Mouse (Mus musculus): ENCODE measurements around the gene Krtap28-13. TPM values are rescaled to one million over a fixed set of nuclear protein-coding genes. Genes with fewer than 3 reads are reported as not detected.
A peak's percentile ranks its signal among the peaks of the same experiment; 100 is the strongest.

Krtap28-13 gene
- total RNA-seq, 2 experiments from 2014 or later: not detected

DNA sequence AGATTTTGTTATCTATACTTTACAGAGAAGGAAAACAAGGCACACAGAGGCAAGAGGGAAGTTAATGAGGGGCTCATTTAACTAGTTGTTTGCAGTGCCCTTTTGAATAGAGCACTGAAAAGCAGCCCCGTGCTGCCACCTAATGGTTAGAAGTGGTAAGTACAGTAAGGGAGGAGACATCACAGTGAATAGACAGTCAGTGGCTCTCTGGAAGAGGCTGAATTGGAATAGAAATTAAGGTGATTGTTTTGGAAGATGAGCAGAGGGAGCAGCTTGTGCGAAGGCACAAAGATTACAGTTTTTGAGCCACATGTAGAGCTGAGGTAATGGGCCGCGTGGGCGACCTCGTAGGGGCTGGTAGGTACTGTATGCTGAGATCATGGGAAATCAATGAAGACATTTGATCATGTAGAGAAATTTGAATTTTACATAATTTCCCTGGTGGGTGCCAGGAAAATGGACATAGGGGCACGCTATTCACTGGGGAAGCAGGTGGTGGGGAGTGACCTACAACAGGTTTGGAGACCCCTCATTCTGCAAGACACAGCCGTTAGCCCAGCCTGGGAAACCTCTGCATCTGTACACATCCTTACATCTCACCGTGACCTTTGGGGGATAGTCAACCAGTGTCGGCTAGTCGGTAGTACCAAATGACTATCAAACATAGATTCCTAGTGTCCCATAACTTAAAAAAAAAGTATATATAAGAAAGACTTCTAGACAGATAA lies 15.6 kb downstream of the Krtap28-13 start:
- intact Hi-C loops (cut with DNase I; ENCODE audit: low total_unique reads): loop anchor here (10.0 kb wide), 1 partner anchor 292 kb away; no protein-coding TSS in a partner anchor
- DNase-seq: no peak

DNA sequence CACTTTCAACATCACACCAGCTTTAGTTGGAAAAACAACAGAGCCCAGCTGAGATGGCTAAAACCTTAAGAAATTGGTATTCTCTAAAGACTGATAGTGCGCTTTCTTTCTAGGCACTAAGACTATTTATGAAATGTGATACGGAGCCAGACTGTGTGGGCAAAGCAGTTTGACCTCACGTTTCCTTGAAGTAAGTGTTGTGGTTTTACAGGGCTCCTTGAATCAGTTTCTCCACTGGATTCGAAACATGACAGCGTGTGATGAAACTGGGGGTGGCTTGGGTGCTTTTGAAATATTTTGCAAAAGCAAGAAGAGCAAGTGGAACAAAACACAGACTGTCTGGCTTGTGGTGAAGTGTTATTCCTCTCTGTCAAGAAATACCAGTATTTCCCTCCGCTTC lies 16.3 kb downstream of the Krtap28-13 start:
- intact Hi-C loops (cut with DNase I; ENCODE audit: low total_unique reads): loop anchor here (10.0 kb wide), 1 partner anchor 292 kb away; no protein-coding TSS in a partner anchor
- no peak for DNase-seq

GRCm38 (mm10) chr1:83084790-83085189 lies 24.1 kb downstream of the Krtap28-13 start:
- DNase-seq: no peak
- intact Hi-C loops (cut with DNase I; ENCODE audit: low total_unique reads): no loop called here

- intact Hi-C loops (cut with DNase I; ENCODE audit: low total_unique reads): no loop called here
These were observed 30.5 kb downstream of the Krtap28-13 start for GRCm38 (mm10) chr1:83091268-83091667.

GRCm38 (mm10) chr1:83096935-83097334 lies 36.2 kb downstream of the Krtap28-13 start:
- no peak for DNase-seq
- intact Hi-C loops (cut with DNase I; ENCODE audit: low total_unique reads): no loop called here

More at GRCm38 (mm10) chr1:83091268-83091667, 30.5 kb downstream of the Krtap28-13 start:
- DNase-seq: no peak

DNA sequence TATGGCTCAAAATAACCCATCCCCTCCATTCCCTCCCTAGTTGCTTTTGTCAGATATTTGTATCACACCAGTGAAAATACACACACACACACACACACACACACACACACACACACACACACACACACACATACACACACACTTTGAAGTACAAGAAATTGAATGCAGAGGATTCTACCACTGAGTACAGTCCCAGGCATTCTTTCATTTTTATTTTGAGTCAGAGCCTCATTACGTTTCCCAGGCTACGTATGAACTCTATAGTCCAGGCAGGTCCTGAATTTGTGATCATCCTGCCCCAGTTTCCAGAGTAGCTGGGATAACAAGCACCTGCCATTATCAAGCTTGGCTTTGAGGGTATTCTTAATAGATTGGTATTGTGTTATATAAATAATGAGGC lies 38.4 kb downstream of the Krtap28-13 start:
- intact Hi-C loops (cut with DNase I; ENCODE audit: low total_unique reads): no loop called here

DNA sequence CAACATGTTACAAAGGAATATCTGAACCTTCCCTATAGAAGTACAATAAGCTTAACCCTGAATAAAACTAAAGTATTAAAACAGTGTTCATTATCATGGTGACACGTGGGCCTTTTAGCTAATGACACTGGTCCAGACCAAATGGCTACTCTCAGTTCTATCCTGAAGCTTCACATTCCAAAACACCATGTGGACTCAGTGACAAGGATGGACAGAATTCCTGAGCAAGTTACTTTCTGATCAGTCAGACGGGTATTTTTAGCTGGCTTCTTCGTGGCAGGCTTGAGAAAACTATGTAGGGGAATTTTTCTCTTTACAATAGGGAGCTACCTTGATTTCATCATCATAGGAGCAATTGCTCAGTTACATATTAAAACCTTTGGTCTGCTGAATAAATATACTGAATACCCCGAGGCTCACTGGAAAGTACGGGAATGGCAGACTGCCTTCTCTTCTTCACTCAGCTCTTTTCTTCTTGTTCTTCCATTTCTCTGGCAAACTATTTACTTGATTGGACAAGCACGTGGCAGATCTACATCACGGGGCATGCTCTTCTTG lies 38.9 kb downstream of the Krtap28-13 start:
- intact Hi-C loops (cut with DNase I; ENCODE audit: low total_unique reads): no loop called here
- no peak for DNase-seq

More for the DNA sequence above, 38.4 kb downstream of the Krtap28-13 start:
- DNase-seq: no peak

- intact Hi-C loops (cut with DNase I; ENCODE audit: low total_unique reads): no loop called here
- peak; percentile 12 for DNase-seq
These were observed 41.2 kb downstream of the Krtap28-13 start for GRCm38 (mm10) chr1:83101891-83102290.

DNA sequence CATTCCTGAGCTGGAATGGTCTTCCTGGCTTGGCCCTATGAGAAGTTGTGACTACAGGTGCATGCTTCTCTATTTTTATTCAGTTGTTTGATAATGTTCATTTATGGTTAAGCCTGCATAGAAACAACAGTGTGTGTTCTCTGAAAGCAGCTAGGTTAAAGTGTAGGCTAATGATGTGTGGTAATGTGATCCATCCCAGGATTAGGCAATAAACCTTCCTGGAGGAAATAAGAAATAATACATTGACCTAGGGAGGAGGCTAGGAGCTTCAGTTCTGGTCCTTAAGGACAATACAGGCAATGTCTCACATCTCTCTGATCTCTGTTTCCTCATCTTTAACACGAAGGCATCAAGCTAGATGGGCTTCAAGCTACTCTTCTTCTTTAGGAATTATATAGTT lies 44.7 kb downstream of the Krtap28-13 start:
- DNase-seq: no peak
- intact Hi-C loops (cut with DNase I; ENCODE audit: low total_unique reads): no loop called here

DNA sequence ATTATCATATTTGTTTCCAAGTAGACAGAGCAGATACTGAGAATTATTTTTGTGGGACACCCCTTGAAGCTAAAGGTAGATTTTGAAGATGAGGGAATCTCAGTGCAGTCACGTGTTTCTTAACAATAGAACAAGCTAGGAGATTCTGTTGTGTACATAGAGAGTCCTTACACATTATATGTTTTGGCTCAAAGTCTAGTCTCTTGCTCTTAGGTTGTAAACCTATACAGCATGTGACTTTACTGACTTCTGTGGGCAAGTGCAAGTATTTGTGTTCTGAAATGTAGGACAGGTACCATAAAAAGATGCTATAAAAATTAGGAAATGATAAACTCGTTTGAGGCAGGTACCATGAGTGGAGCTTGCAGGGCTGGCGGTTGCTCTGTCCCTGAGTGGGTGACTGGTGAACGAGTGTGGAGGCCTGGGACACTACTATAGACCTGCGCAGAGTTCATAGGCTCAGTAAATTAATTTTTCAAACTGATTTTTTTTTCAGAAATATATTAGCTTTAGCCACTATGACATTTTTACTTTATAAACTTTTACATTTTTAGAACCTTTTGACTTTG lies 46.8 kb downstream of the Krtap28-13 start:
- DNase-seq: no peak
- intact Hi-C loops (cut with DNase I; ENCODE audit: low total_unique reads): no loop called here

DNA sequence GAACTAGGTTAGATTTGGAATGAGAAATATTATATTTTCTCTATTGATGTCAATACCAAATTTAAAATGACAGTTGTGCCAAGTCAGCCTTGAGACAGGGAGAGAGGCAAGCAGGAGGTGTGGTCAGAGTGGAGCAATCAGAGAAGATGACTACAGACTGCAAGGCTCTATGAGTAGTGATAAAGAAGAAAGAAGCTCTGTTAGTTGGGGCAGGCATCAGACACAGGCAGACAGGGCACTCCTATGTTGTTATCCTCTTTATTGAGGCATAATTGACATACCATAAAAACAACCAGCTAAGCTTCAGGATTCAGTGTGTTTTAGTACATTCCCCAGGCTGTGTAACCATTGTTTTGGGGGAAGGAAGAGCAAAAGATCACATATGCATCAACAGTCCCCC lies 50.3 kb downstream of the Krtap28-13 start:
- intact Hi-C loops (cut with DNase I; ENCODE audit: low total_unique reads): no loop called here

More for the DNA sequence above, 50.3 kb downstream of the Krtap28-13 start:
- no peak for DNase-seq

Other genes with a start within 250 kb of the Krtap28-13 start
- 10 to 100 TPM; 21.5 to 25.3 TPM for gene Agfg1, start 221.4 kb upstream of the Krtap28-13 start, total RNA-seq (2021)
- gene A030005L19Rik, start 147.6 kb upstream of the Krtap28-13 start, total RNA-seq (2021): not detected
- not detected for gene A030014E15Rik, start 136.0 kb upstream of the Krtap28-13 start, total RNA-seq (2021)
- gene Gm6217, start 129.5 kb upstream of the Krtap28-13 start, total RNA-seq (2021): not detected
- not detected for gene A030003K21Rik, start 117.5 kb upstream of the Krtap28-13 start, total RNA-seq (2021)
- gene Gm7544, start 104.9 kb upstream of the Krtap28-13 start, total RNA-seq (2021): not detected
- gene Gm47955, start 100.6 kb upstream of the Krtap28-13 start, total RNA-seq (2021): not detected
- not detected for gene Gm47959, start 60.4 kb upstream of the Krtap28-13 start, total RNA-seq (2021)
- gene Slc19a3, start 22.5 kb upstream of the Krtap28-13 start, total RNA-seq (2021): not detected
- gene Krtap28-10, start 18.4 kb upstream of the Krtap28-13 start, total RNA-seq (2021): not detected
- not detected for gene Gm47969, start 16.0 kb upstream of the Krtap28-13 start, total RNA-seq (2021)
- not detected for gene A030005K14Rik, start 1.6 kb upstream of the Krtap28-13 start, total RNA-seq (2021)
- gene Ccl20, start 55.8 kb downstream of the Krtap28-13 start, total RNA-seq (2021): not detected
- not detected for gene Daw1, start 98.8 kb downstream of the Krtap28-13 start, total RNA-seq (2021)

Measured in gastrocnemius, postnatal 14 days (tissue).